Mouse (Mus musculus) lung, adult 2 months (tissue): ENCODE results near the gene Glis2.

Experiments
- CTCF ChIP-seq: fragments of 200-500 bp; IDR thresholded peaks from 2 replicates; pipeline ENCODE4 v1.5.1; 2011; ENCODE audit warnings: mild to moderate bottlenecking, low read length, control low read depth; ENCODE audit not compliant: insufficient read depth
- POLR2A ChIP-seq: fragments of 200-500 bp; IDR thresholded peaks from 2 replicates; pipeline ENCODE4 v1.6.1; 2011; ENCODE audit warnings: low read depth, mild to moderate bottlenecking, control low read depth, low read length, borderline replicate concordance; ENCODE audit errors: extremely low read depth

DNA sequence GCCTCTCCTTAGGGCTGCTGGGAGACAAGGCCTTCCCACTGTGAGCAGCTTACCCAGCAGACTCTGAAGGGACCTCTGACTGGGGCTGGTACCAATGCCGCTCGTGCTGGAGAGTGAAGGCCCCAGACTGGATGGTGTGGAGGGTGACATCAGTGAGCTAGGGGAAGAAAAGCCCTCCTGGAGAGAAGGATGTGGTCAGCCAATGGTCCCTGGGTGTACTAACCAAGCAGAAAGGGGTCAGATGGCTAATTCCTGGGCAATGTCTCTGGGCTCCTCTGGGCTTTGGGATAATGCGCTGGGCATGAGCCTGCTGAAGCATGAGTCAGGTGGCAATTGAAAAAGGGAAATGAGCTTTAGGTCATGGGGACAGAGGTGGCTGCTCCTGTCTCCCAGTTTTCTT is 39.1 kb downstream of the Glis2 start:
- TF ChIP-seq POLR2A (no peak), CTCF (no peak)
